Mouse (Mus musculus) kidney, embryonic 16.5 days (tissue): ENCODE data around the gene 1700029P11Rik. TPM values are rescaled to one million over a fixed set of nuclear protein-coding genes. Genes with fewer than 3 reads are reported as not detected.
A peak's percentile ranks its signal among the peaks of the same experiment; 100 is the strongest.

Experiments used
- ATAC-seq: fragments of 200-750 bp; cut with Nextera tagmentation; 2 replicates; pipeline ENCODE4 v1.8.0; 2017; ENCODE audit warnings: moderate TSS enrichment; ENCODE audit not compliant: low FRiP score, low TSS enrichment
- H3K27ac ChIP-seq: fragments of 300-500 bp; sonication (generic); 2 replicates; pipeline ENCODE4 v1.5.1; 2014; ENCODE audit warnings: low read length
- H3K27me3 ChIP-seq: fragments of 300-500 bp; sonication (generic); 2 replicates; pipeline ENCODE4 v1.6.1; 2014; ENCODE audit warnings: low read length, control low read depth, mixed read lengths; ENCODE audit not compliant: insufficient read depth
- H3K36me3 ChIP-seq: fragments of 300-500 bp; sonication (generic); 2 replicates; pipeline ENCODE4 v1.6.1; 2014; ENCODE audit warnings: low read length, control low read depth, mixed read lengths; ENCODE audit not compliant: insufficient read depth
- H3K4me1 ChIP-seq: fragments of 300-500 bp; sonication (generic); 2 replicates; pipeline ENCODE4 v1.6.1; 2014; ENCODE audit warnings: low read length, control low read depth, mixed read lengths; ENCODE audit not compliant: insufficient read depth
- H3K4me2 ChIP-seq: fragments of 300-500 bp; sonication (generic); replicated peaks from 2 replicates; pipeline ENCODE4 v1.6.1; 2014; ENCODE audit warnings: low read depth, low read length
- H3K4me3 ChIP-seq: fragments of 300-500 bp; sonication (generic); 2 replicates; pipeline ENCODE4 v1.5.1; 2014; ENCODE audit warnings: mild to moderate bottlenecking, low read length
- H3K9ac ChIP-seq: fragments of 300-500 bp; sonication (generic); replicated peaks from 2 replicates; pipeline ENCODE4 v1.6.1; 2014; ENCODE audit warnings: low read length
- H3K9me3 ChIP-seq: fragments of 300-500 bp; sonication (generic); 2 replicates; pipeline ENCODE4 v1.6.1; 2016; ENCODE audit warnings: low read length, control low read depth
- WGBS: fragments of 180-500 bp; shearing (Covaris S2); extraction: QIAGEN DNeasy Blood & Tissue Kit; methylation state at CpG from one replicate; pipeline ENCODE4 v1.1.7; 2014; 5-methylcytosine and 5-hydroxymethylcytosine counted together
- polyA plus RNA-seq: library from polyadenylated mRNA; unstranded; fragments of >200 nt; fragmentation: Nextera tagmentation; extraction: Ambion mirVana; gene quantifications from 2 replicates; pipeline ENCODE4 v1.2.1, GENCODE M21; 2015

Gene 1700029P11Rik
- polyA plus RNA-seq, 1 experiment from 2014 or later = not detected

DNA sequence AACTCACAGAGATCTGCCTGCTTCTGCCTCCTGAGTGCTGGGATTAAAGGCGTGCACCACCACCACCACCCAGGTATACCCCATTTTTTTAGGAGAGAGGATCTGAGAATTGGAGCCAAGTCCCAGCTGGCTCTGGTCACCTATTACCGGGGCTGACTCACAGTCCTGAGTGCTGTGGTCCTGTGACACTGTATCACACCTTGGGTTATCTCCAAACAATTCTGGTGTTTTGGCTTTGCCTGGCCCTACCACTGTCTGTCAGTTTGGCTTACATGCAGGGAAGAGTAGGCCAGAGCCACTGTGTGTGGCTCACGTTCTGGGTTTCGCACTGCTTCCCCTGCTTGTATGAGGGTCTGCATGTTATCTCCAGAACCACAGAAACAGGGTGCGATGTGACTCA is 40.1 kb upstream of the 1700029P11Rik start:
- 90% methylated on average over 5 of the region's 5 CpGs for WGBS
- Histone ChIP-seq H3K27me3 (0 out of 2 replicates have a peak, but pooled peaks cover 2% of the 10 kb centered on the region), H3K9ac (no peak overlapping the region), H3K9me3 (no peaks in the 10 kb centered on the region), H3K4me3 (no peak overlapping the region), H3K27ac (no peak overlapping the region), H3K4me1 (peaks cover 38% of the 10 kb centered on the region), H3K36me3 (no peaks in the 10 kb centered on the region), H3K4me2 (no peak overlapping the region)
- ATAC-seq = no peak

DNA sequence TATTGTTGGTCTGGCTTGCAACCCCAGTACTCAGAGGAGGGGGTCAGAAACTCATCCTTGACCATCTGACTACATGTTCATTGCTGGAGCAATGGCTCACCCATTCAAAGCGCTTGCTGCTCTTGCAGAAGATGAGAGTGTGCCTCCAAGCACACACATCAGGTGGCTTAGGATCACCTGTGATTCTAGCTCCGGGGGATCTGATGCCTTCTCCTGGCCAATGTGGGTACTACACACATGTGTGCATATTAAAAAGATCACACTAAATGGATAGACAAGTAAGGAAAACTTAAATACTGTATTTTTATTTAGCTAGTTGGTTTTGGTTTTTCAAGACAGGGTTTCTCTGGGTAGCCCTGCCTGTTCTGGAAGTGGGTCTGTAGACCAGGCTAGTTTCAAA is 39.3 kb upstream of the 1700029P11Rik start:
- Histone ChIP-seq H3K4me3 (no peak overlapping the region), H3K27ac (no peak overlapping the region), H3K36me3 (no peaks in the 10 kb centered on the region), H3K4me1 (peaks cover 37% of the 10 kb centered on the region), H3K9me3 (no peaks in the 10 kb centered on the region), H3K9ac (no peak overlapping the region), H3K4me2 (no peak overlapping the region), H3K27me3 (0 out of 2 replicates have a peak, but pooled peaks cover 2% of the 10 kb centered on the region)
- 98% methylated on average over 2 of the region's 2 CpGs for WGBS
- ATAC-seq = no peak

DNA sequence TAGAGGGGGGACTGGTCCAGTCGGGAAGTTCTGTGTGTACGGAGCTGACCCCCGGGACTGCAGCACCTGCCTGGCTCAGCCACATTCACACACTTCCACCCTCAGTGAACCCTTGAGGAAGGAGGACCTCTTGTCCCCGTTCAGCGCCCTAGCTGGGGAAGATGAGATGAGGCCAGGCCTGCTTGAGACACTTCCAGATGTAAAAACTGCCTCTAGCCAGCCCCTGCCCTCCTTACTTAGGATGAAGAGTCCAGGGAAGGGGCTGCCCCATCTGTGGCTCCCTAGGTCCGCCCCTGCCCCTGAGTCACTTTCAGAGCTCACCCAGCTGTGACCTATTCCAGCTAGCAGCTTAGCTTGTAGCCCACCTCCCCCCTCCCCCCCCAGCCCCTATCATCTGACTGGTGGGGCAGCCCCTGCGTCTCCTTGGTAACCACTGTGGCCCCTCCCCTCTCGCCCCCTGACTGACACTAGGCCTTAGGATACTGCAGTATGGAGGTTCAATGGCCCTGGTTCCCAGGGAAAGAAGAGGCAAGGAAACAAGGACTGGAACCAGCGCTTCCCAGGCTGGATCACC is 37.1 kb upstream of the 1700029P11Rik start:
- Histone ChIP-seq H3K9me3 (no peaks in the 10 kb centered on the region), H3K27me3 (no peaks in the 10 kb centered on the region), H3K4me1 (peaks cover 14% of the 10 kb centered on the region), H3K4me2 (peak overlapping the region; percentile 14), H3K36me3 (no peaks in the 10 kb centered on the region; the same call in none of the 2 replicates), H3K27ac (0 out of 2 replicates have a peak overlapping the region, but pooled peaks have one; percentile 34), H3K4me3 (no peak overlapping the region), H3K9ac (0 out of 2 replicates have a peak overlapping the region, but pooled peaks have one; percentile 22)
- WGBS = 17% methylated on average over 9 of the region's 9 CpGs
- ATAC-seq = peak; percentile 58

DNA sequence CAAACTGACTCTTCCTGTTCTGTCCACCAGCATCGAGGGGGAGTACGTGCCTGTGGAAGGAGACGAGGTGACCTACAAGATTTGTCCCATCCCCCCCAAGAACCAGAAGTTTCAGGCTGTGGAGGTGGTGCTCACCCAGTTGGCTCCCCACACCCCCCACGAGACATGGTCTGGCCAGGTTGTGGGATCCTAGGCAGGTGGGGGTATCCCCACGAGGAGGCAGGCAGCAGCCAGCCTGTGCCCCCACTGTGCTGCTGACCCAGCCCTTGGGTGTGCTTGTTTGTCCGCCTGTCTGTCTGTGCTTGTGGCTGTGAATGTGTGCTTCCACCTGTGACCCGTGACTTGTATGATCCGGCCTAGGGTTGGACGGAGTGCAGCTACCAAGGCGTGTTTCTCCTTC is 31.3 kb upstream of the 1700029P11Rik start:
- H3K9ac ChIP-seq = no peak overlapping the region
- 71% methylated on average over 10 of the region's 10 CpGs for WGBS
- ATAC-seq = no peak

DNA sequence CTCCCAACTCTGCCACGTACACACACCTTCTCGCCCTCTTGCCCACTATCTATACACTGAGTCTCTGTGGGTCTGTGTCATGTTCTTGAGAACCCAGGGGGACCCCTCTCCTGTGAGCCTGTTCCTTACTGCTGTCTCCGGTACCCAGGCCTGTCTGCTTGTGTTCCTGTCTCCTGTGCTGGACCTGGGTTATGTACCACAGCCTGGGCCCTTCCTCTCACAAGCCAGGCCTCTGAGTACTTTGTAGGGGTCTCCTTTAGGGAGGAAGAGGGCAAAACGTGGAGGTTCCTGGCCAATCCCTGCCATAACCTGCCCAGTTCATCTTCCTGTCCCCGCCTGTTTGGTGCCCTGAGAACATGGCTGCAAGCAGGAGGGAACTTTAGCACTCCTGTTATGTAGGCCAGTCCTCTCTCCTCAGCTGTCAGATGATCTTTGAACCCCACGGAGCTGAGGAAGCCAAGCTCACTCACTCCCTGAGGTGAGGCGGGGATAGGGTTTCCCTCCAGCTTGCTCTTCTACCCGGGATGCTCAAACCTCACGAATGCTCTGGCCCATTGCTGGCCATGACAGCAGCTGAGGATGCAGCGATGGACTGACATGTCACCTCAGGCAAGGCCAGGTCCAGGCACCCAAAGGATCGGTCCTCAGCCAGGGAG is 30.7 kb upstream of the 1700029P11Rik start:
- H3K4me2 ChIP-seq = no peak overlapping the region
- H3K4me1 ChIP-seq = no peaks in the 10 kb centered on the region
- WGBS = 60% methylated on average over 11 of the region's 11 CpGs
- H3K9me3 ChIP-seq = no peaks in the 10 kb centered on the region
- no peaks in the 10 kb centered on the region for H3K27me3 ChIP-seq
- no peak overlapping the region for H3K27ac ChIP-seq
- no peak overlapping the region for H3K9ac ChIP-seq
- no peak for ATAC-seq
- H3K4me3 ChIP-seq = no peak overlapping the region
- peaks cover 7% of the 10 kb centered on the region for H3K36me3 ChIP-seq

More for the DNA sequence above, 31.3 kb upstream of the 1700029P11Rik start:
- Histone ChIP-seq H3K4me2 (no peak overlapping the region), H3K9me3 (no peaks in the 10 kb centered on the region), H3K4me1 (no peaks in the 10 kb centered on the region), H3K36me3 (peaks cover 2% of the 10 kb centered on the region), H3K4me3 (no peak overlapping the region), H3K27me3 (no peaks in the 10 kb centered on the region), H3K27ac (no peak overlapping the region)

DNA sequence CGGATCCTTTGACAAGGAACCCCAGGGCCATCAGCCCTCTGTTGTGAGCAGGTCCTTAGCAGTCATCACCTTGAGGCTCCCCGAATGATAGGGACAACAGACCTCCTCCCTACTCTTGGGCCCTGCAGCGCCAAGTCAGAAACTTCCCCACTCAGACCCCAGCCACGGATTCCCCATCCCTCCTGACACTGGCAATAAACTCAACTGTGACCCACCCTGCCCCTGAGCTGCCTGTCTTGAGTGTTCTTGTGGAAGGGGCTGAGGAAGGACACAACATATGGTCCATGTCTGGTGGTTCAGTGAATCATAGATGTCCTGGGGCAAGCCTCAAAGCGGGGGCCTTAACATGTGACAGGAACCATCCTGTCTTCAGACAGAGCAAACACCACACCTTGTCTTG is 29.6 kb upstream of the 1700029P11Rik start:
- WGBS = 66% methylated on average over 5 of the region's 5 CpGs
- Histone ChIP-seq H3K36me3 (peaks cover 14% of the 10 kb centered on the region), H3K9me3 (no peaks in the 10 kb centered on the region), H3K9ac (no peak overlapping the region), H3K27ac (no peak overlapping the region), H3K4me1 (no peaks in the 10 kb centered on the region), H3K27me3 (no peaks in the 10 kb centered on the region), H3K4me3 (no peak overlapping the region), H3K4me2 (no peak overlapping the region)
- no peak for ATAC-seq

DNA sequence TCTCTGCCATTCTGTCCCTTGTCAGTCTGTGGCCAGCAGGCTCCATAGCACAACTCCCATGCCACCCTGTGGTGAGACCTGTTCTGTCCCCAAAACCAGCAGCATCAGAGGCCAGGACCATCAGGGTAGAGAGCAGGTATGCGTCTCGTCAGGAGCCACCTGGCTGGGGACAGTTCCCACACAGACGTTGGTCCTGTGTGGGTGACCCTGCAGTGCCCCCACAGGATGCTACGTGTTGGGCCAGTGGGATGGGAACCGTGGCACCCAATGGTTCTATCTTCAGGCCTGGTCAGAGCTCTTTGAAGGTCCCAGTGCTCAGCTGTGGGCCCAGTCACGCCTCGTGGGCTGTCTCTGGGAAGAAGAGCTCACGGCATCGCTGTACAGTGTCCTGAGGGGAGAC is 29.2 kb upstream of the 1700029P11Rik start:
- no peak overlapping the region for H3K9ac ChIP-seq
- H3K4me3 ChIP-seq = no peak overlapping the region
- H3K4me1 ChIP-seq = no peaks in the 10 kb centered on the region
- H3K36me3 ChIP-seq = peaks cover 14% of the 10 kb centered on the region
- H3K27me3 ChIP-seq = no peaks in the 10 kb centered on the region
- H3K27ac ChIP-seq = no peak overlapping the region
- no peak overlapping the region for H3K4me2 ChIP-seq
- 85% methylated on average over 9 of the region's 9 CpGs for WGBS
- no peak for ATAC-seq
- H3K9me3 ChIP-seq = no peaks in the 10 kb centered on the region

DNA sequence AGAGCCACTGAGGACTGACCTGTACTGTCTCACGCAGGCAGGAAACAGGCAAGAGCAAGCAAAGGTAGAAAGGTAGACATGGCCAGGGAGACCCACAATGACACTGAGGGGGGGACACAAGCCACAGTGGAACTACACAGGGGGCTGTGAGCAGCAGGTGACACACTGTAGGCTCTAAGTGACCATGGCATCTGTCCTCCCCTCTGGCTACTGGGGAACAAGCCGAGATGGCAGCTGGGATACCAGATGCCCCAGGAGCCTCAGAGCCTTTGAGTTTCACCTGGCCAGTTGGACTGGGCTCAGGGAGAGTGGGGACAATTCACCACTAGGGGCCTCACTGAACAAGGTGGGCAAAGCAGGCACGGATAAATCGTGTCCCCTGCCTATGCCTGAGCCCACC is 28.0 kb upstream of the 1700029P11Rik start:
- 87% methylated on average over 4 of the region's 4 CpGs for WGBS

DNA sequence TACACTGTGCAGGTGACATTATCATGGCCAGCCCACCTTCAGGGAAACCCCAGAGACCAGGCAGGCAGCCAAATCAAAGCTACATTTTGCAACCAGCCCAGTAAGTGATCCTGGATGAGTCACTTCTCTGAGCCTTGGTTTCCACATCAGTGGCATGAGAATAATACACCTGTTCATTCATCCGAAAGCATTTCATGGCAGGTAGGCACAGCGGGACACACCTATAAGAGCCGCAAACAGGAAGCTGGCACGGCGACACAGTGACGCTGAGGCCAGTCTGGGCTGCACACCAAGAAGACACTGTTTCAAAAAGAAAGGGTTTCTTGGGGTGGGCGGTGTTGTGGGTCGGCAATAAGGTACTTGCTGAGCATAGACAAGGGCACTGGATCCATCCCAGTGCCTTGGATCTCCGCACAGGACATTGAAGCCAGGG is 26.2 kb upstream of the 1700029P11Rik start:
- Histone ChIP-seq H3K36me3 (peaks cover 14% of the 10 kb centered on the region), H3K4me1 (no peaks in the 10 kb centered on the region), H3K4me3 (no peak overlapping the region), H3K9ac (no peak overlapping the region), H3K27ac (no peak overlapping the region), H3K4me2 (no peak overlapping the region), H3K9me3 (no peaks in the 10 kb centered on the region), H3K27me3 (no peaks in the 10 kb centered on the region)
- WGBS = 88% methylated on average over 9 of the region's 9 CpGs
- no peak for ATAC-seq

More for the DNA sequence above, 28.0 kb upstream of the 1700029P11Rik start:
- H3K4me1 ChIP-seq = no peaks in the 10 kb centered on the region
- H3K9ac ChIP-seq = no peak overlapping the region
- no peak overlapping the region for H3K4me2 ChIP-seq
- no peak for ATAC-seq
- H3K27ac ChIP-seq = no peak overlapping the region
- H3K4me3 ChIP-seq = no peak overlapping the region
- no peaks in the 10 kb centered on the region for H3K27me3 ChIP-seq
- no peaks in the 10 kb centered on the region for H3K9me3 ChIP-seq
- H3K36me3 ChIP-seq = peaks cover 14% of the 10 kb centered on the region

DNA sequence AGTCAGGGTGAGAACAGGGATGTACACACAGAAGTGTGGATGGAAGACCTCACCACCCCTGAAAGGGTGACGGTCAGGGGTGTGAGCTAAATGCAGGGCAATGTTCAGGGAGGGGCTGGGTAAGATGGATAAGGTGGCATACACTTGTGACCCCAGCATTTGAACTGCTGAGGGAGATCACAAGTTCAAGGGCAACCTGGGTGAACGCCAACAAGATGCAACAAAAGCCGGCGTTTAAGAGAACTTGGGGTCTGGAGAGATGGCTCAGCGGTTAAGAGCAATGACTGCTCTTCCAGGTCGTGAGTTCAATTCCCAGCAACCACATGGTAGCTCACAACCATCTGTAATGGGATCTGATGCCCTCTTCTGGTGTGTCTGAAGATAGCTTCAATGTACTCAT is 25.6 kb upstream of the 1700029P11Rik start:
- Histone ChIP-seq H3K4me3 (no peak overlapping the region), H3K9ac (no peak overlapping the region), H3K27ac (no peak overlapping the region), H3K9me3 (no peaks in the 10 kb centered on the region), H3K4me2 (no peak overlapping the region), H3K4me1 (0 out of 2 replicates have a peak, but pooled peaks cover under 1% of the 10 kb centered on the region), H3K27me3 (no peaks in the 10 kb centered on the region), H3K36me3 (peaks cover 14% of the 10 kb centered on the region)
- 93% methylated on average over 6 of the region's 6 CpGs for WGBS
- ATAC-seq = no peak
